Mouse (Mus musculus) gastrocnemius, adult 18-20 months (tissue): ENCODE data around the gene Ttc21a. TPM values are rescaled to one million over a fixed set of nuclear protein-coding genes. Genes with fewer than 3 reads are reported as not detected.

Experiments used
- DNase-seq: peaks from one replicate; pipeline ENCODE4 v3.0.0; 2021; ENCODE audit warnings: low spot score
- total RNA-seq, 2 experiments: library from RNA; stranded (reverse); gene quantifications; 2 replicates each; pipeline ENCODE4 v1.2.3; 2021

Gene Ttc21a
- total RNA-seq, 2 experiments from 2014 or later: not detected

GRCm38 (mm10) chr9:119974609-119975008 lies 37.2 kb downstream of the Ttc21a start:
- no peak for DNase-seq

GRCm38 (mm10) chr9:119975286-119975685 lies 37.9 kb downstream of the Ttc21a start:
- no peak for DNase-seq

GRCm38 (mm10) chr9:119976704-119977556 lies 39.5 kb downstream of the Ttc21a start:
- no peak for DNase-seq

GRCm38 (mm10) chr9:119977557-119978060 lies 40.2 kb downstream of the Ttc21a start:
- no peak for DNase-seq

GRCm38 (mm10) chr9:119978151-119978810 lies 40.9 kb downstream of the Ttc21a start:
- no peak for DNase-seq

- DNase-seq: no peak
These were observed 41.5 kb downstream of the Ttc21a start for GRCm38 (mm10) chr9:119978811-119979441.

GRCm38 (mm10) chr9:119979749-119980148 lies 42.3 kb downstream of the Ttc21a start:
- no peak for DNase-seq

- DNase-seq: no peak
These were observed 43.4 kb downstream of the Ttc21a start for GRCm38 (mm10) chr9:119980770-119981182.

GRCm38 (mm10) chr9:119981183-119982179 lies 44.1 kb downstream of the Ttc21a start:
- DNase-seq: peak; percentile 74

- DNase-seq: peak; percentile 56
These were observed 44.9 kb downstream of the Ttc21a start for GRCm38 (mm10) chr9:119982241-119982811.

- DNase-seq: peak; percentile 61
These were observed 45.6 kb downstream of the Ttc21a start for GRCm38 (mm10) chr9:119982956-119983551.

- DNase-seq: peak; percentile 90
These were observed 46.5 kb downstream of the Ttc21a start for GRCm38 (mm10) chr9:119983585-119984535.

GRCm38 (mm10) chr9:119984536-119985011 lies 47.2 kb downstream of the Ttc21a start, which contains the start of gene Csrnp1:
TSS of gene Csrnp1 (minus strand) at chr9:119984658.
- no peak for DNase-seq

- no peak for DNase-seq
These were observed 48.6 kb downstream of the Ttc21a start for GRCm38 (mm10) chr9:119985881-119986574.

GRCm38 (mm10) chr9:119988304-119988703 lies 50.9 kb downstream of the Ttc21a start:
- no peak for DNase-seq

GRCm38 (mm10) chr9:119991310-119991709 lies 53.9 kb downstream of the Ttc21a start:
- no peak for DNase-seq

- no peak for DNase-seq
These were observed 55.9 kb downstream of the Ttc21a start for GRCm38 (mm10) chr9:119993092-119993844.
